Mouse (Mus musculus) heart, adult 2 months (tissue): ENCODE measurements around the gene Syn3.

Experiments
- CTCF ChIP-seq: fragments of 200-600 bp; IDR thresholded peaks from 2 replicates; pipeline ENCODE4 v1.8.1; 2022; ENCODE audit warnings: antibody characterized with exemption, mild to moderate bottlenecking, moderate library complexity
- POLR2A ChIP-seq: fragments of 200-500 bp; IDR thresholded peaks from 2 replicates; pipeline ENCODE4 v1.6.1; 2011; ENCODE audit warnings: mild to moderate bottlenecking, low read depth, low read length, control low read depth; ENCODE audit not compliant: insufficient read depth

- TF ChIP-seq CTCF (no peak), POLR2A (no peak)
Measured at GRCm38 (mm10) chr10:86125421-86125820, 373.3 kb downstream of the Syn3 start.
